In genomic region chr1:186997596-186998304, GRCm38 (mm10) we compare ENCODE assay signal across 21 mouse cellular contexts. TPM values are rescaled to one million over a fixed set of nuclear protein-coding genes. Genes with fewer than 3 reads are reported as not detected.
DNase-seq lines count a peak whose midpoint lies in the region; ATAC-seq and TF ChIP-seq lines count a peak whose summit lies in the region.
"Had no signal": no experiment of that assay in that cellular context is flagged by ENCODE, and none has a peak within 500 bp of the region (broad histone marks: within the 10 kb centered on the region; RNA-seq: fewer than 3 reads in every experiment).

No protein-coding gene starts in this region.

- no peaks in the 10 kb centered on the region for H3K36me3 ChIP-seq in neural tube, embryonic 11.5 days (ENCODE audit: control insufficient read depth, insufficient read depth, low read length)
- H3K36me3 ChIP-seq in hindbrain, embryonic 12.5 days, result no peaks in the 10 kb centered on the region
- no peaks in the 10 kb centered on the region for H3K36me3 ChIP-seq in midbrain, embryonic 14.5 days (ENCODE audit: control insufficient read depth, insufficient read depth, low read length)
- H3K36me3 ChIP-seq in intestine, postnatal 0 days (ENCODE audit: control insufficient read depth, insufficient read depth), result no peaks in the 10 kb centered on the region
- H3K36me3 ChIP-seq: liver, embryonic 12.5 days had no signal

- no peak overlapping the region for H3K9ac ChIP-seq in neural tube, embryonic 11.5 days (ENCODE audit: low read length)
- no peak overlapping the region for H3K9ac ChIP-seq in hindbrain, embryonic 12.5 days
- no peak overlapping the region for H3K9ac ChIP-seq in midbrain, embryonic 14.5 days (replicated peaks; ENCODE audit: low read length)
- no peak overlapping the region for H3K9ac ChIP-seq in intestine, postnatal 0 days (ENCODE audit: low read depth, low read length)
- H3K9ac ChIP-seq: liver, embryonic 12.5 days had no signal

- no peaks in the 10 kb centered on the region for H3K9me3 ChIP-seq in neural tube, embryonic 11.5 days (ENCODE audit: control insufficient read depth, low read length)
- 0 out of 2 replicates have a peak, but pooled peaks cover 2% of the 10 kb centered on the region for H3K9me3 ChIP-seq in hindbrain, embryonic 12.5 days (replicated peaks)
- no peaks in the 10 kb centered on the region for H3K9me3 ChIP-seq in midbrain, embryonic 14.5 days (ENCODE audit: control insufficient read depth, low read length)
- no peaks in the 10 kb centered on the region for H3K9me3 ChIP-seq in intestine, postnatal 0 days (ENCODE audit: control insufficient read depth)

- TF ChIP-seq CTCF in intestine, postnatal 0 days (IDR thresholded peaks at IDR 0.05; ENCODE audit: low read depth), result no peak

- DNase-seq in neural tube, embryonic 11.5 days (ENCODE audit: low spot score), result peak; percentile 52
- no peak for DNase-seq in neural tube, embryonic 10.5 days (ENCODE audit: extremely low spot score, low spot score)
- peak; percentile 44 for DNase-seq in midbrain, embryonic 14.5 days
- no peak for DNase-seq in c-Kit-positive CD71-positive TER-119-positive erythroid progenitor cells, embryonic 14.5 days (ENCODE audit: low spot score)
- DNase-seq: B cell, adult 2 months; cerebellum, adult 11 months; cerebellum, postnatal 25 days; heart, adult 18-20 months; thymus, postnatal 14 days had no signal

- H3K27me3 ChIP-seq in neural tube, embryonic 11.5 days (ENCODE audit: control insufficient read depth, insufficient read depth, low read length), result no peaks in the 10 kb centered on the region
- H3K27me3 ChIP-seq in hindbrain, embryonic 12.5 days, result no peaks in the 10 kb centered on the region
- no peaks in the 10 kb centered on the region for H3K27me3 ChIP-seq in midbrain, embryonic 14.5 days (ENCODE audit: control insufficient read depth, insufficient read depth, low read length)
- no peaks in the 10 kb centered on the region for H3K27me3 ChIP-seq in intestine, postnatal 0 days (replicated peaks; ENCODE audit: control insufficient read depth, insufficient read depth, low read length)
- H3K27me3 ChIP-seq: liver, embryonic 12.5 days; Patski had no signal

- H3K4me2 ChIP-seq in neural tube, embryonic 11.5 days (ENCODE audit: low read depth), result no peak overlapping the region
- H3K4me2 ChIP-seq in hindbrain, embryonic 12.5 days (replicated peaks), result no peak overlapping the region
- peak overlapping the region; percentile 6; the same call in 1 of the 2 replicates for H3K4me2 ChIP-seq in midbrain, embryonic 14.5 days (ENCODE audit: low read length)
- H3K4me2 ChIP-seq in intestine, postnatal 0 days (replicated peaks; ENCODE audit: low read depth), result no peak overlapping the region
- H3K4me2 ChIP-seq: liver, embryonic 12.5 days had no signal

- 73% methylated on average over 21 of the region's 21 CpGs for WGBS in neural tube, embryonic 11.5 days
- WGBS in hindbrain, embryonic 12.5 days, result 59% methylated on average over 21 of the region's 21 CpGs
- 51% methylated on average over 21 of the region's 21 CpGs for WGBS in midbrain, embryonic 14.5 days
- WGBS in intestine, postnatal 0 days, result 90% methylated on average over 21 of the region's 21 CpGs

- H3K27ac ChIP-seq in neural tube, embryonic 11.5 days (ENCODE audit: low read depth, low read length), result no peak overlapping the region
- no peak overlapping the region for H3K27ac ChIP-seq in hindbrain, embryonic 12.5 days
- H3K27ac ChIP-seq in midbrain, embryonic 14.5 days (replicated peaks; ENCODE audit: low read depth, low read length), result no peak overlapping the region
- no peak overlapping the region for H3K27ac ChIP-seq in intestine, postnatal 0 days (ENCODE audit: low read depth, low read length)
- H3K27ac ChIP-seq: kidney, postnatal 0 days; liver, embryonic 12.5 days had no signal

- H3K4me1 ChIP-seq in neural tube, embryonic 11.5 days (ENCODE audit: control insufficient read depth, insufficient read depth, low read length), result no peaks in the 10 kb centered on the region
- peaks cover 4% of the 10 kb centered on the region for H3K4me1 ChIP-seq in hindbrain, embryonic 12.5 days
- H3K4me1 ChIP-seq in midbrain, embryonic 14.5 days (ENCODE audit: control insufficient read depth, insufficient read depth, low read length), result peaks cover 6% of the 10 kb centered on the region
- H3K4me1 ChIP-seq in intestine, postnatal 0 days (replicated peaks; ENCODE audit: control insufficient read depth, insufficient read depth, low read length), result no peaks in the 10 kb centered on the region
- H3K4me1 ChIP-seq: liver, embryonic 12.5 days had no signal

- peak; percentile 83; the same call in 1 of the 2 replicates for ATAC-seq in neural tube, embryonic 11.5 days (ENCODE audit: insufficient read depth, low FRiP score, low TSS enrichment)
- ATAC-seq in hindbrain, embryonic 12.5 days (ENCODE audit: low FRiP score), result peak; percentile 38; the same call in 1 of the 2 replicates
- no peak for ATAC-seq in midbrain, embryonic 14.5 days (ENCODE audit: low FRiP score, low TSS enrichment)
- ATAC-seq in intestine, postnatal 0 days, result no peak
- no peak for ATAC-seq in megakaryocyte-erythroid progenitor cell, adult 5-6 weeks (replicated peaks; ENCODE audit: low FRiP score, low TSS enrichment, poor library complexity, severe bottlenecking)
- ATAC-seq: liver, embryonic 12.5 days; Patski had no signal

- H3K4me3 ChIP-seq in neural tube, embryonic 11.5 days (ENCODE audit: low read depth, low read length), result no peak overlapping the region
- no peak overlapping the region for H3K4me3 ChIP-seq in hindbrain, embryonic 12.5 days
- H3K4me3 ChIP-seq in midbrain, embryonic 14.5 days (replicated peaks; ENCODE audit: low read depth, low read length), result no peak overlapping the region
- no peak overlapping the region for H3K4me3 ChIP-seq in intestine, postnatal 0 days (ENCODE audit: low read depth, low read length)
- H3K4me3 ChIP-seq: liver, embryonic 12.5 days had no signal

RNA-seq across cellular contexts. Expression of gene D1Pas1, which starts 30.5 kb away (rescaled TPM):
- polyA plus RNA-seq in neural tube, embryonic 11.5 days (2014; fragmentation: Nextera tagmentation; extraction: Ambion mirVana), result 0.28 TPM in 1 of 2 replicates, not detected in the other
- 0.10 and 0.39 TPM in 2 replicates for polyA plus RNA-seq in hindbrain, embryonic 12.5 days (2016; fragmentation: Nextera tagmentation; extraction: Ambion mirVana)
- polyA plus RNA-seq in midbrain, embryonic 14.5 days (2014; fragmentation: Nextera tagmentation; extraction: Ambion mirVana), result 0.12 TPM in 1 of 2 replicates, not detected in the other
- not detected in 2 replicates for polyA plus RNA-seq in intestine, postnatal 0 days (2015; fragmentation: Nextera tagmentation; extraction: Ambion mirVana)
- total RNA-seq in megakaryocyte-erythroid progenitor cell, adult 5-6 weeks (2014; fragmentation: Nextera tagmentation), result not detected in 2 replicates
- total RNA-seq in megakaryocyte-erythroid progenitor cell, adult 5-6 weeks (2017), result not detected in 2 replicates
- total RNA-seq: gastrocnemius, adult 18-20 months; left cerebral cortex, postnatal 36 days; megakaryocyte, adult 5-6 weeks had no signal
- polyA plus RNA-seq: embryonic facial prominence, embryonic 11.5 days; kidney, postnatal 0 days; liver, embryonic 12.5 days; Patski; spleen, adult 2 months; stomach, embryonic 16.5 days had no signal

Comparison
In these comparisons a context has a peak if more than half of its experiments do, and no peak if none do; other contexts are left out.
1. DNase-seq: peak in neural tube, embryonic 11.5 days (single experiment) and midbrain, embryonic 14.5 days (single experiment); none in neural tube, embryonic 10.5 days (single experiment) and c-Kit-positive CD71-positive TER-119-positive erythroid progenitor cells, embryonic 14.5 days (single experiment).
2. ATAC-seq: peak in neural tube, embryonic 11.5 days (single experiment) and hindbrain, embryonic 12.5 days (single experiment); none in midbrain, embryonic 14.5 days (single experiment), intestine, postnatal 0 days (single experiment) and megakaryocyte-erythroid progenitor cell, adult 5-6 weeks (single experiment).